Mouse (Mus musculus): ENCODE measurements at regions not wholly inside any gene's neighbourhood (a gene's known extent, or its start where the extent isn't known, plus 50 kb on each side); places are given as distances from the start of the nearest gene placed in this dataset.
A peak's percentile ranks its signal among the peaks of the same experiment; 100 is the strongest.

DNA sequence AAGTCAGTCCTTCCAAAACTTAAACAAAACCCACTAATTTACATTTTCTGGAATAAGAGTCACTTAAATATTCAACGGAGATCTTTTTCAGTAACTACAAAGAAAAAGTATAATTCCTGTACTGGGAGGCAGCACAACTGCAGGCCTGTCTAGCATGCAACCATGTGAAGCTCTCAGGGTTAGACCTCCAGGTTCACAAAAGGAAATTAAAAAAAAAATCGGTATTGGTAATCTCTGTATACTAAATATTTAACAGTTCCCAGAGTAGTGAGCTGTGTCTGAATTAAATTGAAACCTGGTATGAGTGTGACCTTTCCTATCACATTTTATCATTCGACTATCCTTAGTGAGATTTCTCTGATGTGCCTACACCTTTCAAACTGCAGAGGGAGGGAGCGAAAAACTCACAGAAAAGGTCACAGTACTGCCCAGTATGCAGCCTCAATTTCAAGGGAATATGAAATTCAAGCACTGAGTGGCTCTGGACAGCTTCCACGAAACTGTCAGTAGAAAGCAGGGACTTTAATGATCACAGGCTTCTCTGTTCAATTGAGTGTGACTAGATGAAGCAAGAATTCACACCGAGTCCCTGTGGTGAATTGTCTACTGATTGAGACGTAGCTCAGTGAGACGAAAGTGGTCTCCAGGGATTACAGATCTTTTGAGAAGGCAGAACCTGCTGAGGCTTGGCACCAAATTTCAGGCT is 197.9 kb upstream of the Spock3 start:
- peak; percentile 21 for DNase-seq (ENCODE audit: low spot score)

DNA sequence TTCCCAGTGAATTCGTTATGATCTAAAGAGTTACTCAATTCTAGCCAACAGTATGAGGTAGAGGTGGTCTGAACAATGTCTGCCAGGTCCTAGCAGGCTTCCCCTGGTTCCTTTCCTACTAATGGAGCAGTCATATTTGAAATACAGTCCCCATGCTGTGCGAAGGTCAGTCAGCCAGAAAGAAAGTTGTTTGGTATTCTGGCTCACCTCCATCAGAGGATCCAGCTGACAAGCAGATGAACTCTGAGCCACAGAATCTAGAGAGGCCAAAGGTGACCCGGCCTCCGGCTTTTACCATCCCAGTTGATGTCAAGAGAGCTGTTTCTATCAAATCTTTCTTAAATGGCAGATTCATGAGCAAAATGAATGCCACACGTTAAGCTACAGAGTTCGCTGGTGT is 177.0 kb upstream of the Spock3 start:
- DNase-seq (ENCODE audit: low spot score), result no peak

DNA sequence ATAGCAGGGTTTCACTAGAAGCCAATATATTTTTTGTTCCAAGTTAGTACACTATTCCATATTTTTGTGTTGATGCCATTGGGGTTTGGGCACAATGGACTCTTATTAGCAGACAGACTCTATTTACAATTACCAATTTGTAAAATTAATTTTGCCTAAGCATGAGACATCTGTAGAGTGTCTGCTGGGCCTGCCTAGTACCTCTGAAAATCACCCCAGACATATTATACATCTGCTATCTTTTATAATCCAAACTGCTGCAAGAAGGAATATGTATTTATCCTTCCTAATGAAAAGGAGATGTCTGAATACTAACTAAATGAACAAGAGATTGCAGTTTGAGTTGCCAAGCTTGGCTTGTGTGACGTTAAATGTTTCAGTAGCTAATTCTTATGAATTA is 146.3 kb upstream of the Spock3 start:
- DNase-seq (ENCODE audit: low spot score), result no peak
